Mouse (Mus musculus): ENCODE data around the gene Pdha1. TPM values are rescaled to one million over a fixed set of nuclear protein-coding genes. Genes with fewer than 3 reads are reported as not detected.

Gene Pdha1
- total RNA-seq (2015; ENCODE audit: low replicate concordance) = 23.8 and 31.7 TPM in 2 replicates
- 22.9 and 32.5 TPM in 2 replicates for total RNA-seq (2017; ENCODE audit: low replicate concordance)

DNA sequence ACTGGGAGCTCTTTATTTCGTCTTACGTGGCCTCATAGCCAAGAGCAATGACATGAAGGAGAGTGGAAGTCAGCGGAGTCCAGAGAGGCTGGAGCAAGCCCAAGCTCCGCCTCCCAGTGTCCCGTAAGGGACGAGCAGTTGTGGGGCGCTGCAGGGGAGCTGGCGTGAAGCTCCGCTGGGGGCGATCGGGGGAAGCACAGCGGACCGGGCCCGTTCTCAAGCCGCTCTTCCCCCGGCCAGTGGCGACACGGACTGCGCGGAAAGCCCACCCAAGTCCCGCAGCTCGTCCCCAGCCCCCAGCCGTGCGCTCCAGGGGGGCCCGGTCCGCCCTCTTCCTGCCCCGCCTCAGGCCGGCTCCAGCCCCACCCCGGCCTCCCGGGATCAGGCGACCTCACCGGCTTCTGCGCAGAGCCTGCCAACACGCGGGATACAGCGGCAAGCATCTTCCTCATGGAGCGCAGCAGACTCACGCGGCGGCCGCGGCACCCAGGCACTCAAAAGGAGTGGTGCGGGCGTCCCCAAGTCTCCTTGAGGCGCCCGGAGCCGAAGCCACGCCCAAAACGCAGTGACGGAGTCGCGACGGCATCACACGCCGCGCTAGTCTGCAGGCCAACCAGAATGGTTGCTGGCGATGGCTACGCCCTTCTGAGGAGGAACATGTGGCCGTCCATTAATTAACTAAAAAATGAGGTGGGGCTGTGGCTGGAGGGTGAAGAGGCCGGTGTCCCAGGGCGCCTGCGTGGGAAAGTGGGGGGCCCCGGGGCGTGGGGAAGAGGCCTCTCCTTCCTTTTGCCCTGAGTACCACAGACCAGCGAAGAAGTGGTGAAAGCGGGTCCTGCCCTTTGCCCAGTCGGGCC is at the start of gene Pdha1:
Pdha1 (minus strand) TSS at position 553 of the 857 bp plus-strand sequence.
- ATAC-seq (replicated peaks; ENCODE audit: low FRiP score, poor library complexity, severe bottlenecking) = peak; percentile 98

DNA sequence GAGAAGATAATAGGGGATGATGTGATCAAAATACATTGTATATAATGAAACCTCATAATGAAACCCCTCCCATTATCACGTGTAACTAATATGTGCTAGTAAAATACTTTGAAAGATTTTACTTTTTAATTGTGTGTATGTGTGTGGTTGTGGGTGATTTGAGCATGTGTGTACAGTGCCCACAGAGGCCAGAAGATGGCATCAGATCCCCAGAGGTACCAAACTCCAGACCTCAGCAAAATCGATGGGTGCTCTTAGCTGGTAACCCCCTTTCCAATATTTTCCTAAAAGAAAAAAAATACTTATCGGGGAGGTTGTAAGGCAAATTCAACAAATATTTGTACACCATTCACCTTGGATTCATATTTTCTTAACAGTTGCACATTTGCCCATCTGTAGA is 40.8 kb upstream of the Pdha1 start:
- no peak for ATAC-seq (replicated peaks; ENCODE audit: low FRiP score, poor library complexity, severe bottlenecking)

GRCm38 (mm10) chrX:160170150-160170549 is 31.9 kb upstream of the Pdha1 start:
- ATAC-seq (replicated peaks; ENCODE audit: low FRiP score, poor library complexity, severe bottlenecking) = no peak

DNA sequence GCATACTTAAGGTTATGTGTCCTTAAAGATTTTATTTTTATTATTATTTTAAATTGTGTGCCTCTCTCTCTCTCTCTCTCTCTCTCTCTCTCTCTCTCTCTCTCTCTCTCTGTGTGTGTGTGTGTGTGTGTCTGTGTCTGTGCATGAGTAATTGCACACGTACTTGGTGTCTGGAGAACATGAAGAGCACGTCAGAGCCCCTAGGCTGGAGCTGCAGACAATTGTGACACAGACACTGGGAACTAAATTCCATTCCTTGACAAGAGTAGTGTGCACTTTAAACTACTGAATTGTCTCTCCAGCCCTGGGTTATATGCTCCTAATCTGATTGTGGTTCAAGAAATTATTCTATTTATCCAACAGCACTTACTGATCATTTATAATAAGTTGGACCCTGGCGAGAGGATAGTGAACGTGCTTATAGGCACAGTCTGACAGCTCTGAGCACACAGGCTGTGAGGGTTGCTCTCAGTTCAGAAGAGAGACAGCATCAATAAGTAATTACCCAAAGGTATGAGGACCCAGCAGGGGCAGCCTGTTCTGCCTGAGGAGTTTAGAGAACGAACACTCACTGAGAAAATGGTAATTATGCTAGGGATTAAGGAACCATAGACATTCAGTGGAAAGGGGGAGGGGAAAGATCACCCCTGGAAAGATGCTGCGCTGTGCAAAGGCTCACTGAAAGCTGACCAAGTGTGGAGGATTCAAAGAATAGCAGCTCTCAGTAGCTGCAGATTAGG is 28.2 kb upstream of the Pdha1 start:
- no peak for ATAC-seq (replicated peaks; ENCODE audit: low FRiP score, poor library complexity, severe bottlenecking)

GRCm38 (mm10) chrX:160164259-160164658 is 26.0 kb upstream of the Pdha1 start:
- ATAC-seq (replicated peaks; ENCODE audit: low FRiP score, poor library complexity, severe bottlenecking) = no peak

- ATAC-seq (replicated peaks; ENCODE audit: low FRiP score, poor library complexity, severe bottlenecking) = no peak
Observed at GRCm38 (mm10) chrX:160153147-160153815, 15.1 kb upstream of the Pdha1 start.

GRCm38 (mm10) chrX:160148859-160149258 is 10.6 kb upstream of the Pdha1 start:
- ATAC-seq (replicated peaks; ENCODE audit: low FRiP score, poor library complexity, severe bottlenecking) = no peak

DNA sequence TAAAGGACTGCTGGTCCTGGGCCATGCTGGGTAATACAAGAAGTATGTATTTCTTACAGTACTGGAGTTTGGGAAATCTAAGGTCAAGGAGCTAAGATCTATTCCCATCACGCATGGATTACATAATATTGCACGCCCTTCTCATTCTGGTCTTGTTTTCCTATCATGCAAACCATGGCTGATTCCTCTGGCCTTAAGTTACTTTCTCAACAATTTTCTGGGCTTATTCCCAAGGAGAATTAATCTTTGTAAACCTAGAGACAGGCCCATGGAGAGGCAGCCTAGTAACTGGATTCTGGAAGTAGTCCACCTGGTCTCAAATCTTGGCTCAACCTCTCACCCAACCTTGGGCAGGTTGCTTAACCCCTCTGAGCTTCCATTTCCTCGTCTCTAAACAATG is 9.2 kb upstream of the Pdha1 start:
- no peak for ATAC-seq (replicated peaks; ENCODE audit: low FRiP score, poor library complexity, severe bottlenecking)

- ATAC-seq (replicated peaks; ENCODE audit: low FRiP score, poor library complexity, severe bottlenecking) = no peak
Observed at GRCm38 (mm10) chrX:160146806-160147205, 8.6 kb upstream of the Pdha1 start.

GRCm38 (mm10) chrX:160137177-160137860 is 894 bp downstream of the Pdha1 start:
- ATAC-seq (replicated peaks; ENCODE audit: low FRiP score, poor library complexity, severe bottlenecking) = peak; percentile 51

- no peak for ATAC-seq (replicated peaks; ENCODE audit: low FRiP score, poor library complexity, severe bottlenecking)
Observed at GRCm38 (mm10) chrX:160136153-160136552, 2.1 kb downstream of the Pdha1 start.

DNA sequence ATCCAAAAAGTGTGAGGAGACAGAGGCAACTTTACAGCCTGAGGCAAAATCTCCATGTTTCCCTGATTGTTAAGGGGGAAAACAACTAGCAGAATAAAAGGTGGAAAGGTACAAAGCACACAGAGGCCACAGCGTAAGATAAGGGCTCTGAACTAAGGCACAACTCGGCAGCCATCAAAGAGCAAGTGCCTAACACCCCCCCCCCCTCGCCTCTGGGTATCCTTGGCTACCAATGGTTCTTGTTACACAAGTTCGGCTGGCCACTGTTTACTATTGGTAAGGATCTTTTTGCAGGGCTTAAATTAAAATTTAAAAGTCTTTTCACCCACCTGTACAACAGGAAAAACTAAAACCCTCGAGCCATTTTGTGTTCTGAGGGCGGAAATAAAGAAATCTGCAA is 2.5 kb downstream of the Pdha1 start:
- no peak for ATAC-seq (replicated peaks; ENCODE audit: low FRiP score, poor library complexity, severe bottlenecking)

DNA sequence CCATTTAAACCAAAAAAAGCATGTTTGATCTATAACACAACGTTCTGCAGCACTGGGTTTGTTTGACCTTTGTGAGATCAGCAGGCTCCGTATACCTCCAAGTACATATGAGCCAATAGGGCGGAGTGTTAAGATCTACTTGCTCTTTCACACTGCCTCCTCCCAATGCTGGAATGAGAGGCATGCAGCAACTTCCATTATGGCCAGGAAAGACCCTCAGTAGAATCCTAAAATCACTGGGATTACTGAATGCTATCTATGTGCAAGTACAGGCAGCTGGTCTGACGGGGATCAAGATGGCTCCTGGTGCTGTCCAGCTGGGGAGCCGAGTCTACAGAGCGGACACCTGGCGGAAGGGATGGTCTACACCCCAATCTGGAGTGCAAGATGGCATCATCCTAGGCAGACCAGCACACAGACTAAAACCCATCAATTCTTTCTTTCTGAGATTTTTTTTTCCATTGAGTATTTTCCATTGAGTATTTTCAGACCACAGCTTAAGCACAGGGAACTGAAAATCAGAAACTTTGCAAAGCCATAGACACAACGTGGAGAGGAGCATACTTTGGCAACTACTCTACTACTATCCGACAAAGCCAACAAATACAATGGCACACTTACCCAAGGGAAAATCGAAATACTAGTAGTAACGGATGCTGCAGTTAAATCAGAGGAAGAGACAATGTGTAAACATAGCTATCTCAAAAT is 3.9 kb downstream of the Pdha1 start:
- no peak for ATAC-seq (replicated peaks; ENCODE audit: low FRiP score, poor library complexity, severe bottlenecking)

GRCm38 (mm10) chrX:160116658-160117057 is 21.6 kb downstream of the Pdha1 start:
- ATAC-seq (replicated peaks; ENCODE audit: low FRiP score, poor library complexity, severe bottlenecking) = no peak

GRCm38 (mm10) chrX:160116074-160116473 is 22.1 kb downstream of the Pdha1 start:
- ATAC-seq (replicated peaks; ENCODE audit: low FRiP score, poor library complexity, severe bottlenecking) = no peak

- no peak for ATAC-seq (replicated peaks; ENCODE audit: low FRiP score, poor library complexity, severe bottlenecking)
Observed at GRCm38 (mm10) chrX:160113777-160114176, 24.4 kb downstream of the Pdha1 start.

DNA sequence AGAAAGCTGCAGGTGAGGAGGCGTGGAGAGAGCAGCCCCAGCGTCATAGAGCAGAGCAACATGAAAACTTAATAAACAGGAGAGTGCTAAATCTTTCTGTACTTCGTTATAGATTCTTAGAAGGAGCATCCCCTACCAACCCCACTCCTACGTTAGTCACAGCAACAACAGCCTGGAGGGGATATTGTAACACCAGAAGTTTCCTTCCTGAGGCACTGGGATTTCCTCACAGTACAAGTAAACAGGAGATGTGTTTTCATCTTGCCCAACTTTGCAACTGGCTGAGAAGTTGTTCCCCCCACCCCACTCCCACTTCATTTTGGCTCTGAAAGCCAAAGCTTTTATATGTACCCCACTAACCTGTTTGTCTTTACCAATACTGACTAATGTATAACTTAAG is 30.4 kb downstream of the Pdha1 start:
- no peak for ATAC-seq (replicated peaks; ENCODE audit: low FRiP score, poor library complexity, severe bottlenecking)

DNA sequence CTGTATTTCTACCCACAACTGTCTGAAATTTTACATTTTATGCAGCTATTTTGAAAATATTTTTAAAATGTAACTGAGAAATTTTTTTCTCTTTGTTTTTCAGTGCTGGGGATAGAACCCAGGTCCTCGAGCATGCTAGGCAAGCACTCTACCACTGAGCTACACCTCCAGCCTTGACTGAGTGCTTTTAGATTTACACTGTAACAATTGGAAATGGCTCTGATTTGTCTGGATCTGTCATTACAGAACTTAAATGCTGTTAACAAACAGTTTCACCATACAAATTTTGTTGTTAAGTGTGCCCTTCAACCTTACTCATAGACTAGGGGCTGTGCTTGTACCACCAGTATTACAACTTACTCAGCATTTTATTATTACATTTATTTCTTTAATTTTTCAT is 46.2 kb downstream of the Pdha1 start:
- ATAC-seq (replicated peaks; ENCODE audit: low FRiP score, poor library complexity, severe bottlenecking) = no peak

Measured in erythroblast, adult 5-6 weeks (primary cell).